Mouse (Mus musculus) layer of hippocampus, adult 11-12 months (tissue): ENCODE data around the gene Kcna6.

ENCODE experiments used
- DNase-seq: peaks from one replicate; pipeline ENCODE4 v3.0.0; 2022; ENCODE audit warnings: low spot score

Kcna6 gene

GRCm38 (mm10) chr6:126735806-126736205 lies 4.7 kb downstream of the Kcna6 start:
- no peak for DNase-seq

- no peak for DNase-seq
Observed at GRCm38 (mm10) chr6:126732645-126733044, 7.8 kb downstream of the Kcna6 start.

- DNase-seq = no peak
Observed at GRCm38 (mm10) chr6:126728803-126729202, 11.7 kb downstream of the Kcna6 start.

- DNase-seq = no peak
Observed at GRCm38 (mm10) chr6:126718423-126719087, 21.9 kb downstream of the Kcna6 start.

- no peak for DNase-seq
Observed at GRCm38 (mm10) chr6:126712531-126712930, 27.9 kb downstream of the Kcna6 start.

GRCm38 (mm10) chr6:126705936-126706335 lies 34.5 kb downstream of the Kcna6 start:
- DNase-seq = no peak

- no peak for DNase-seq
Observed at GRCm38 (mm10) chr6:126704430-126704829, 36.0 kb downstream of the Kcna6 start.

- DNase-seq = peak; percentile 94
Observed at GRCm38 (mm10) chr6:126702116-126702515, 38.4 kb downstream of the Kcna6 start.

GRCm38 (mm10) chr6:126701196-126701595 lies 39.3 kb downstream of the Kcna6 start:
- DNase-seq = no peak

- DNase-seq = no peak
Observed at GRCm38 (mm10) chr6:126699995-126700394, 40.5 kb downstream of the Kcna6 start.

GRCm38 (mm10) chr6:126687120-126687519 lies 53.4 kb downstream of the Kcna6 start:
- no peak for DNase-seq

- no peak for DNase-seq
Observed at GRCm38 (mm10) chr6:126685135-126685534, 55.3 kb downstream of the Kcna6 start.

GRCm38 (mm10) chr6:126678961-126679360 lies 61.5 kb downstream of the Kcna6 start:
- DNase-seq = no peak

- no peak for DNase-seq
Observed at GRCm38 (mm10) chr6:126667001-126667400, 73.5 kb downstream of the Kcna6 start.

GRCm38 (mm10) chr6:126666091-126666490 lies 74.4 kb downstream of the Kcna6 start:
- no peak for DNase-seq

- no peak for DNase-seq
Observed at GRCm38 (mm10) chr6:126664569-126664968, 75.9 kb downstream of the Kcna6 start.
